Mouse (Mus musculus) liver, embryonic 13.5 days (tissue): ENCODE data around the gene Slc25a5. TPM values are rescaled to one million over a fixed set of nuclear protein-coding genes. Genes with fewer than 3 reads are reported as not detected.

Source experiments
- ATAC-seq: fragments of 200-750 bp; cut with Nextera tagmentation; 2 replicates; pipeline ENCODE4 v1.8.0; 2017; ENCODE audit warnings: low read depth, mild to moderate bottlenecking, moderate number of reproducible peaks, moderate library complexity
- DNase-seq: peaks from one replicate; pipeline ENCODE4 v3.0.0; 2022
- H3K27ac ChIP-seq: fragments of 300-500 bp; sonication (generic); 2 replicates; pipeline ENCODE4 v1.5.1; 2015; ENCODE audit warnings: moderate library complexity, mild to moderate bottlenecking, inconsistent platforms
- H3K27me3 ChIP-seq: fragments of 300-500 bp; sonication (generic); 2 replicates; pipeline ENCODE4 v1.6.1; 2015; ENCODE audit warnings: mild to moderate bottlenecking, inconsistent platforms
- H3K36me3 ChIP-seq: fragments of 300-500 bp; sonication (generic); 2 replicates; pipeline ENCODE4 v1.6.1; 2015; ENCODE audit warnings: mild to moderate bottlenecking, inconsistent platforms
- H3K4me1 ChIP-seq: fragments of 300-500 bp; sonication (generic); replicated peaks from 2 replicates; pipeline ENCODE4 v1.6.1; 2015; ENCODE audit warnings: inconsistent platforms
- H3K4me2 ChIP-seq: fragments of 300-500 bp; sonication (generic); 2 replicates; pipeline ENCODE4 v1.6.1; 2015; ENCODE audit warnings: inconsistent platforms, mild to moderate bottlenecking, moderate library complexity
- H3K4me3 ChIP-seq: fragments of 300-500 bp; sonication (generic); replicated peaks from 2 replicates; pipeline ENCODE4 v1.5.1; 2015; ENCODE audit warnings: mild to moderate bottlenecking, inconsistent platforms
- H3K9ac ChIP-seq: fragments of 300-500 bp; sonication (generic); 2 replicates; pipeline ENCODE4 v1.6.1; 2015; ENCODE audit warnings: mild to moderate bottlenecking, inconsistent platforms
- H3K9me3 ChIP-seq: fragments of 300-500 bp; sonication (generic); replicated peaks from 2 replicates; pipeline ENCODE4 v1.6.1; 2016; ENCODE audit warnings: inconsistent platforms
- WGBS: fragments of 180-500 bp; shearing (Covaris S2); methylation state at CpG from one replicate; pipeline ENCODE4 v1.1.7; 2015; ENCODE audit not compliant: insufficient replicate concordance; 5-methylcytosine and 5-hydroxymethylcytosine counted together
- polyA plus RNA-seq: library from polyadenylated mRNA; unstranded; fragments of >200 nt; fragmentation: Nextera tagmentation; extraction: Ambion mirVana; gene quantifications from 2 replicates; pipeline ENCODE4 v1.2.1, GENCODE M21; 2015

The Slc25a5 gene
- polyA plus RNA-seq, 1 experiment from 2014 or later, result 657 TPM

GRCm38 (mm10) chrX:36847152-36847551 is 51.7 kb downstream of the Slc25a5 start:
- ATAC-seq (no peak), DNase-seq (no peak)
- no peaks in the 10 kb centered on the region for H3K36me3 ChIP-seq
- no peaks in the 10 kb centered on the region for H3K4me1 ChIP-seq
- no peak overlapping the region for H3K9ac ChIP-seq
- H3K27me3 ChIP-seq, result no peaks in the 10 kb centered on the region
- no peak overlapping the region for H3K4me3 ChIP-seq
- H3K9me3 ChIP-seq, result no peaks in the 10 kb centered on the region
- H3K27ac ChIP-seq, result no peak overlapping the region
- 61% methylated on average over 1 of the region's 1 CpGs for WGBS
- H3K4me2 ChIP-seq, result no peak overlapping the region

Other genes starting within 250 kb of the Slc25a5 start
- gene Pgrmc1, start 197.4 kb upstream of the Slc25a5 start, polyA plus RNA-seq, result 98.6 and 117 TPM in 2 replicates
- gene Akap17b, start 150.3 kb upstream of the Slc25a5 start, polyA plus RNA-seq, result 0.62 and 0.71 TPM in 2 replicates
- 1.0 and 1.1 TPM in 2 replicates for gene Slc25a43, start 52.0 kb upstream of the Slc25a5 start, polyA plus RNA-seq
- gene Ube2a, start 78.2 kb downstream of the Slc25a5 start, polyA plus RNA-seq, result 92.7 and 95.2 TPM in 2 replicates
- 15.3 and 21.3 TPM in 2 replicates for gene C330007P06Rik, start 78.5 kb downstream of the Slc25a5 start, polyA plus RNA-seq
- 1.1 and 1.4 TPM in 2 replicates for gene Nkrf, start 107.2 kb downstream of the Slc25a5 start, polyA plus RNA-seq
- gene Sept6, start 196.1 kb downstream of the Slc25a5 start, polyA plus RNA-seq, result 5.0 and 5.9 TPM in 2 replicates